Mouse (Mus musculus): ENCODE results near the gene Gm49510. TPM values are rescaled to one million over a fixed set of nuclear protein-coding genes. Genes with fewer than 3 reads are reported as not detected.
A peak's percentile ranks its signal among the peaks of the same experiment; 100 is the strongest.

The Gm49510 gene
- polyA plus RNA-seq (2012; ENCODE audit: insufficient read depth, insufficient read length, low replicate concordance, missing spikeins): not detected in 2 replicates

DNA sequence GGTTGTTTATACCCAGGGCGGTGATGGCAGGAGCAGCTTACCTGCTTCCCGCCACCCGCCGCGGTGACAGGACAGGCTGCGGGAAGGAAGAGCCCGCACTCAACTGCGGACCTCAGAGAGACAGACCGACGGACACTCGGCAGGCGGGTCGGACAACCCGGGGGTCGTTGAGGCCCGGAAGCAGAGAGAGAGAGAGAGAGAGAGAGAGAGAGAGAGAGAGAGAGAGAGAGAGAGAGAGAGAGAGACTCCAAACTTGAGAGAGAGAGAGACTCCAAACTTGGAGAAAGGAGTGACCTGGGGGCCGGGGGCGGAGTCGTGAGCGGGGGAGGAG lies at the start of gene Gm49510:
Gm49510 (plus strand) TSS at position 259 of the 331 bp plus-strand sequence.
- Histone ChIP-seq H3K4me3 (ENCODE audit: insufficient read depth, low read depth, low read length) (peak within 1 kb of the TSS; percentile 63), H3K4me1 (ENCODE audit: control insufficient read depth, insufficient read depth, low read length) (peaks cover 32% of the 10 kb centered on the region), H3K27ac (ENCODE audit: insufficient read depth, low read depth, low read length) (0 out of 2 replicates have a peak within 1 kb of the TSS, but pooled peaks have one; percentile 2)
- no peak for TF ChIP-seq CTCF (IDR thresholded peaks at IDR 0.05; ENCODE audit: insufficient read depth, low read depth, low read length)
- TF ChIP-seq POLR2A (IDR thresholded peaks at IDR 0.05; ENCODE audit: insufficient read depth, low read depth, low read length): no peak
- 9% methylated on average over 20 of the region's 20 CpGs for WGBS

DNA sequence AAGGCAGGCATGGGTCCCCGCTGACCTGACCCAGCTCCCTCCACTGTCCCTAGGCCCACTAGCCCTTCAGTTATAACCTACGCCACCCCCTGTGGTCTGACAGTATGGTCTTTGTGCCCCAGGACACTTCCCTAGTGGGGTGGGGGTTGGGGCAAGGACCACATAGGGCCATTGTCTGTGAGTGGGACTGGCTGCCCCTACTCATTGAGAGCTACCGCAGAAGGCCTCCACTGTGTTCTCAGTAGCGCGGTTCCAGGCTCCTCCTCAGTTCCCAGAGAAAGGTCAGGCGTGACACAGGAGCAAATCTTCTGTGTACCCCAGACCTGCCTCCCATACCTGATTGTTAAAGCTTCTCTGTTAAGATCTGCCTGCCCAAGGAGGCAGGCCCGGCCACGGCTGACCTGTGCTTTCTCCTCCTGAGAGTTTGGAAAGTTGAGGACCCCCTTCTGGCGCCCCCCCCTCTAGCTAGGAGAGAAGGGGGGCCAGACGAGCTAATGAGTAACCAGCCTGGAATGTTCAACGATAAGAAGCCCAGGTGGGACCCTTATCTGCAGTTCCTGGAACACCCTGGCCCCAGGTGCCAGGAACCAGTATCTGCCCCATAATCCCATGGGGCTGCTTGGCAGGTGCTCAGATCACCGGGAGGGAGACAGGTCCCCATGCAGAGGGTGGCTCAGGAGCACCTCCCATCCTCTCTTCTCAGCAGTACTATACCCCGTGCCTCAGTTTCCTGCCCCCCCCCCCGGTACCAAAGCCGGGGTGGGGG lies 49.2 kb upstream of the Gm49510 start:
- no peak overlapping the region for H3K27ac ChIP-seq (ENCODE audit: insufficient read depth, low read depth, low read length)
- no peak overlapping the region for H3K4me3 ChIP-seq (ENCODE audit: insufficient read depth, low read depth, low read length)
- TF ChIP-seq CTCF (IDR thresholded peaks at IDR 0.05; ENCODE audit: insufficient read depth, low read depth, low read length) (0 out of 2 replicates have a peak, but pooled peaks have one; percentile 13), POLR2A (IDR thresholded peaks at IDR 0.05; ENCODE audit: insufficient read depth, low read depth, low read length) (no peak)
- peaks cover 15% of the 10 kb centered on the region for H3K4me1 ChIP-seq (ENCODE audit: control insufficient read depth, insufficient read depth, low read length)
- 70% methylated on average over 15 of the region's 15 CpGs for WGBS

DNA sequence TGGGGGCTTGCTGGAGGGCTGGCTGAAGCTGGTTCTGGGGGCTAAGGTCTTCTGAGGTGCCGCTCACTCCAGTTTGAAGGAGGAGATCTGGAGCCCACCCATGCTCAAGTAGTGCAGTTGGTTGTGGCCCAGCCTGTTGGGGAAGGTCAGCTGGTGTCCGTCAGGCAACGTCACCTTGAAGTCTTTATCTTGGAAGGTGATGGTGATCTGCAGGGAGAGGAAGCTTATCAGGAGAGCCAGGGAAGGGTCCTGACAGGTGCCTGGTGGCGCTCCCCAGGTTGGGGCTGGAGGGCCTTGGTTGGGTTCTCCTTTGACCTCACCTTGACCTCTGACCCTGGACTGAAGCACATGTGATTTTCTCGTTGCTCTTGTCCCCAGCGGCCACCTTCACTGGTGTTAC lies 48.5 kb upstream of the Gm49510 start:
- no peak overlapping the region for H3K27ac ChIP-seq (ENCODE audit: insufficient read depth, low read depth, low read length)
- peaks cover 13% of the 10 kb centered on the region for H3K4me1 ChIP-seq (ENCODE audit: control insufficient read depth, insufficient read depth, low read length)
- no peak overlapping the region for H3K4me3 ChIP-seq (ENCODE audit: insufficient read depth, low read depth, low read length)
- no peak for TF ChIP-seq POLR2A (IDR thresholded peaks at IDR 0.05; ENCODE audit: insufficient read depth, low read depth, low read length)
- TF ChIP-seq CTCF (IDR thresholded peaks at IDR 0.05; ENCODE audit: insufficient read depth, low read depth, low read length): no peak
- 86% methylated on average over 6 of the region's 6 CpGs for WGBS

DNA sequence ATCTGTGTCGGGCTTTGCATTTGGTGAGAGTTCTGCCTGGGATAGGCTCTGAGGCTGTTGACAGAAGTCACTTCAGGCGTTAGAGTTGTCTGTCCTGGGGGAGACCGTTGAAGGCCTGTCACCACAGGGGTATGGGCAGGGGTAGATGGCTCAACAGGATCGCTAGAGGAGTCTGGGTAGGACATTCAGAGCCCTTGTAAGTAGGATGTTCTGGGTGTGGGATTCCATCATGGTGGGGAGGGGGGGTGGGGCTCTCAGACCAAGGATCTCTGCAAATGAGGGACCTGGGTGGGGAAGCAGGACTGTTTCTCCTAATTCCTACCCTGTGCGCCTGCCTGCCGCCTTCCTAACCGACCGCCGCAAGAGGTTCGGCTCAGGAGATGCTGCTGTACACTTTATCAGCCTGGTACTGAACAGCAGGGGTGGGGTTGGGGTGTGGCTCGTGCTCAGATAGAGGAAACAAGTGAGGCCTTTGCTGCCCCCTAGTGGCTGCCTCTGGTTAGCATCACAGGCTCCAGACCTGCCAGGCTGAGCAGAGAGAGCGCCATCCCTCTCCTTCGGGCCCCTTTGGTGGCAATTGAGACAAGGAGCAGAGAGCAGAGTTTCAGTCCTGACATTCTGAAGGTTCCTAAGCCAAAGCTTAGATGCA lies 47.8 kb upstream of the Gm49510 start:
- WGBS: 21% methylated on average over 13 of the region's 13 CpGs
- peaks cover 13% of the 10 kb centered on the region; the same call in 1 of the 2 replicates for H3K4me1 ChIP-seq (ENCODE audit: control insufficient read depth, insufficient read depth, low read length)
- TF ChIP-seq CTCF (IDR thresholded peaks at IDR 0.05; ENCODE audit: insufficient read depth, low read depth, low read length) (peak; percentile 92), POLR2A (IDR thresholded peaks at IDR 0.05; ENCODE audit: insufficient read depth, low read depth, low read length) (no peak)
- H3K27ac ChIP-seq (ENCODE audit: insufficient read depth, low read depth, low read length): no peak overlapping the region
- H3K4me3 ChIP-seq (ENCODE audit: insufficient read depth, low read depth, low read length): no peak overlapping the region

DNA sequence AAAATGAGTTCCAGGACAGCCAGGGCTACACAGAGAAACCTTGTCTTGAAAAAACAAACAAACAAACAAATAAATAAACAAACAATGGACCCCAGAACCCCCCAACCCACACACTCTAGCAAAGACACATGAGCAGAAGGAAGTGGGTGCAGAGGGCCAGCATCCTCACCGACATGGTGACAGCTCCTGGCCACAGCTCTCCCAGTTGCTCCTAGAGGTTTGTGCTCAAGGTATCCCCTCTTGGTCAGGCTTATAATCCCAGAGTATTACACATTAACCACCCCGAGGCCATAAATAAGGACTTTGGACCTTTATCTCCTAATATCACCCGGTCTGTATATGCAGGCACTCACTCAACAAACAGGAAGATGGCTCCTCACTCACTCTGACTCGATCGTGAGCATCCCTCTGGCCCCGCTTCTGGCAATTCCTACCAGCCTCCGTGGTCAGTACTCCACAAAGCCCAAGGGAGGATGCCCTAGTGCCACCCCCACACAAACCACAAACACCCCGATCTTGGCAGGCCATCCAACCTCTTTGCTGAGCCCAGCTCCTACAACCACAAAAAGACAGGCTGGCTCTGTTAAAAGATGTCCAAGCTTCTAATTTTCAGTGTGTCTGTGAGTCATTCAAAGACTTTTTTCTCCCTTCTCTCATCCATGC lies 44.0 kb upstream of the Gm49510 start, which contains the start of gene Lgals2:
Lgals2 (minus strand) TSS at position 227 of the 663 bp plus-strand sequence.
- Histone ChIP-seq H3K4me1 (ENCODE audit: control insufficient read depth, insufficient read depth, low read length) (peaks cover 4% of the 10 kb centered on the region; the same call in 1 of the 2 replicates), H3K27ac (ENCODE audit: insufficient read depth, low read depth, low read length) (no peak within 1 kb of the TSS), H3K4me3 (ENCODE audit: insufficient read depth, low read depth, low read length) (no peak within 1 kb of the TSS)
- 71% methylated on average over 8 of the region's 8 CpGs for WGBS
- TF ChIP-seq POLR2A (IDR thresholded peaks at IDR 0.05; ENCODE audit: insufficient read depth, low read depth, low read length): no peak
- TF ChIP-seq CTCF (IDR thresholded peaks at IDR 0.05; ENCODE audit: insufficient read depth, low read depth, low read length): no peak

DNA sequence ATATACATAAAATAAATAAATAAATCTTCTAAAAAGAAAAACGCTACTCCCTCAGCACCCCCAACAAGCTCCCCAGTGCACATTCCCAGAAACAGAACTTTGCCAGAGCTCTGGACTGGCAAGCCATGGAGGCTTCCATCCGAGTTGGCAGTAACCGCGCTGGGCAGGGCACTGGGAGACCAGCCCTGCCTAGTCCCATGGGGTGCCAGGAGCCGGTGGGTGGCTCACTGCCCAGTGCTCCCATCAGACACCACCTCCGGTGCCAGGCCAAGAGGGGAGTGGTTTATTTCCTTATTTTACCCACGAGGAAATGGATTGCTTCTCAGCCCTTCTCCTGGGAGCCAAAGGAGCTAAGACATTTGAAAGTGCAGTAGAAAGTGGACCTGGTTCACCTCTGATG lies 42.5 kb upstream of the Gm49510 start:
- Histone ChIP-seq H3K4me3 (ENCODE audit: insufficient read depth, low read depth, low read length) (no peak overlapping the region), H3K27ac (ENCODE audit: insufficient read depth, low read depth, low read length) (no peak overlapping the region), H3K4me1 (ENCODE audit: control insufficient read depth, insufficient read depth, low read length) (no peaks in the 10 kb centered on the region)
- WGBS: 41% methylated on average over 7 of the region's 7 CpGs
- TF ChIP-seq POLR2A (IDR thresholded peaks at IDR 0.05; ENCODE audit: insufficient read depth, low read depth, low read length) (no peak), CTCF (IDR thresholded peaks at IDR 0.05; ENCODE audit: insufficient read depth, low read depth, low read length) (no peak)

DNA sequence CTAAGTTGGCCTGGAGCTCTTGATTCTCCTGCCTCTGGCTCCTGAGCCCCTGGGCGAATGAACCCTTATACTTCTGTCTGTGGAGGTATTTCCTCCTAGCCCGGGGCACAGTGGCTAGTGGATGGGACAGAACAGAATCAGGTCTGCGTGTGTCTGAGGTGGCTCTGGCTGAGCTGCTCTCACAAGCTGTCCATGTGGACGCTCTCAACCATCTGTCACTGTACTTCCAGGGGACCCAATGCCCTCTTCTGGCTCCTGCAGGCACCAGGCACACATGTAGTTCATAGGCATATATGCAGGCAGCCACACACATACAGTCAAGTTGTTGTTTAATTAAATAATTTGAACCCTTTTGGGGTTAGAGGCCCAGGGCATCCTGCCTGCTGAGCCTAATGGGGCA lies 40.2 kb upstream of the Gm49510 start:
- no peak for TF ChIP-seq CTCF (IDR thresholded peaks at IDR 0.05; ENCODE audit: insufficient read depth, low read depth, low read length)
- TF ChIP-seq POLR2A (IDR thresholded peaks at IDR 0.05; ENCODE audit: insufficient read depth, low read depth, low read length): no peak
- 90% methylated on average over 4 of the region's 4 CpGs for WGBS
- H3K4me3 ChIP-seq (ENCODE audit: insufficient read depth, low read depth, low read length): no peak overlapping the region
- no peak overlapping the region for H3K27ac ChIP-seq (ENCODE audit: insufficient read depth, low read depth, low read length)
- no peaks in the 10 kb centered on the region for H3K4me1 ChIP-seq (ENCODE audit: control insufficient read depth, insufficient read depth, low read length)

DNA sequence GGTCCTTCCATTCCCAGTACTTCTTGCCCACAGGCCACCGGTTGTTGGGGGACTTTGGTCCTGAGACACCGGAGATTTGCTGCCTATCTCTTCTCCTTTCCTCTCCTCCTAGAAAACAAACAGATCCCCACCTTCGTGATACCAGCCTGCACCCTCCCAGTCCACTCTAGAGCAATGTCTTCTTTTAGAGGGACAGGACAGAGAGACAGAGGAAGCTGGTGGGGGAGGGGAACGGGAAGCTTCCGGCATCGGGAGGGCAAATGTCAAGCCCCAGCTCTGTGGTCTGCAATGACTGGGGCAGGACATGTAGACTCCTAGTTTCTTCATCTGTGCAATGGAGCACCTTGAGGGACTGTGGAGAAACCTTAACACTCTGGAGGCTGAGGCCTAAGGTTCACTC lies 39.8 kb upstream of the Gm49510 start:
- WGBS: 86% methylated on average over 6 of the region's 6 CpGs
- Histone ChIP-seq H3K4me3 (ENCODE audit: insufficient read depth, low read depth, low read length) (no peak overlapping the region), H3K27ac (ENCODE audit: insufficient read depth, low read depth, low read length) (no peak overlapping the region), H3K4me1 (ENCODE audit: control insufficient read depth, insufficient read depth, low read length) (no peaks in the 10 kb centered on the region)
- no peak for TF ChIP-seq POLR2A (IDR thresholded peaks at IDR 0.05; ENCODE audit: insufficient read depth, low read depth, low read length)
- no peak for TF ChIP-seq CTCF (IDR thresholded peaks at IDR 0.05; ENCODE audit: insufficient read depth, low read depth, low read length)
